Mouse (Mus musculus): ENCODE data around the gene Crocc. TPM values are rescaled to one million over a fixed set of nuclear protein-coding genes. Genes with fewer than 3 reads are reported as not detected.

Crocc gene
- total and polyA plus RNA-seq, 2 experiments from 2014 or later: 4.2 to 22.0 TPM

DNA sequence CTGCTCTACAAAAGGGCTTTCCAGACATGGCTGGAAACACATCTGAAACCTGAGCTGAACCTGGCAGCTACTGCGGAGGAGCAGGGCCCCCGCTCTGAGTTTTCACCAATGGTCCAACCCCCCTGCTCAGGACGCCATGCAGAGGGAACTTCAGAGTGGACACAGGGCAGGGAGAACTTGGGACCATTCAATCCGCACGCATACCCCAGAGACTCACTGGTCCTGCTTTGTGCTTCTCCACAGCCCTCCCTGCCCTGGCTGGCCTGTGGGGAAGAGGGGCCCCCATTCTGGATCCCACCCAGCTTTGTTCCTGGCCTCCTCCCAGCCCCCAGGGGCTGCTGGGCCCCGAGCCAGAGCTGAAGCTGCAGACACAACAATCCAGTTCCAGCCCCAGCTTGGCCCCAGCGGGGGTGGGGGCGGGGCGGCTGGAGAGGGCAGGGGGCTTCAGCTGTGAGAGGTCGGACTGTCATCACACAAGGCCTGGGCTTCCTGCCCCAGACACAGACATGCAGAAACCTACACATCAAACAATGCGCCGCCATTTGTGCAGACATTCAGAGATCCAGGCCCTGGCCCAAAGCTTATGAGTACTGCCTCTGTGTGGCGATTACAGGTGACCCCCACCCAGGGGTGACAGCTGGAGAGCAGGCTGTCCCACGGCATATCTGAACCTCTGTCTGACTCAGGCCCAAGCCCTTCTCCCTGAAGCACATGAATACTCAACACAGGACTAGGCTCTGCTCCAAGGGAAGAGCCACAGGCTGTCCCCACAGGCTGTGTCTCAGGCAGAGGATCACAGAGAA lies 39.3 kb downstream of the Crocc start:
- H3K9ac ChIP-seq (replicated peaks; ENCODE audit: low read length, poor library complexity, severe bottlenecking): no peak overlapping the region
- H3K27me3 ChIP-seq (ENCODE audit: insufficient read depth, low read length): no peaks in the 10 kb centered on the region
- H3K4me1 ChIP-seq (ENCODE audit: insufficient read depth, low read length): 0 out of 2 replicates have a peak, but pooled peaks cover 7% of the 10 kb centered on the region
- no peak overlapping the region for H3K4me3 ChIP-seq (ENCODE audit: low read depth, low read length)
- DNase-seq (ENCODE audit: low spot score): peak; percentile 81
- peak; percentile 59 for ATAC-seq (ENCODE audit: low FRiP score)
- no peak overlapping the region for H3K4me2 ChIP-seq (ENCODE audit: low read depth, low read length, poor library complexity, severe bottlenecking)
- peak overlapping the region; percentile 52 for H3K27ac ChIP-seq (ENCODE audit: low read depth, low read length)
- peaks cover 12% of the 10 kb centered on the region for H3K36me3 ChIP-seq (ENCODE audit: insufficient read depth, low read length)
- TF ChIP-seq CTCF (IDR thresholded peaks at IDR 0.05): no peak
- H3K9me3 ChIP-seq (ENCODE audit: low read length): no peaks in the 10 kb centered on the region
- 21% methylated on average over 14 of the region's 14 CpGs for WGBS

DNA sequence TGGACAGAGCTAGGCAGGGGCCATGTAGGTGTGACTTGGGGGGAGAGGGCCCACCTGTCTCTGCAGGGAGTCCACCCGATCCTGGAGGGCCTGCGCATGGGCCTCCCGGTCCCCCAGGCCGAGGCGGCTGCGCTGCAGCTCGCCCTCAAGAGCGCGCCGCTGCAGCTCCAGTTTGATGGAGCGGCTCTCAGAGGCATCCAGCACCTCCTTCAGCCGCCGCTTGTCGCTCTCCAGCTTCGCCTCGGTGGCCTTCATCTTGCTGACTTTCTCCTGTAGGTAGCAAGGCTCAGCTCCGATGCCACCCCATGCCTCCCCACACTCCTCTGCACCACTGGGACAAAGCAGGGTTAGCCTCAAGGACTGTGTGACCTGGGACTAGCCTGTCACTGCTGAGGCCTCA lies 40.1 kb downstream of the Crocc start:
- ATAC-seq (ENCODE audit: low FRiP score) (no peak), DNase-seq (ENCODE audit: low spot score) (no peak)
- H3K36me3 ChIP-seq (ENCODE audit: insufficient read depth, low read length): peaks cover 16% of the 10 kb centered on the region
- no peak overlapping the region for H3K9ac ChIP-seq (replicated peaks; ENCODE audit: low read length, poor library complexity, severe bottlenecking)
- H3K27ac ChIP-seq (ENCODE audit: low read depth, low read length): no peak overlapping the region
- H3K4me1 ChIP-seq (ENCODE audit: insufficient read depth, low read length): 0 out of 2 replicates have a peak, but pooled peaks cover 7% of the 10 kb centered on the region
- TF ChIP-seq CTCF (IDR thresholded peaks at IDR 0.05): no peak
- H3K4me2 ChIP-seq (ENCODE audit: low read depth, low read length, poor library complexity, severe bottlenecking): no peak overlapping the region
- 90% methylated on average over 17 of the region's 17 CpGs for WGBS
- H3K4me3 ChIP-seq (ENCODE audit: low read depth, low read length): no peak overlapping the region
- H3K27me3 ChIP-seq (ENCODE audit: insufficient read depth, low read length): no peaks in the 10 kb centered on the region
- no peaks in the 10 kb centered on the region for H3K9me3 ChIP-seq (ENCODE audit: low read length)

DNA sequence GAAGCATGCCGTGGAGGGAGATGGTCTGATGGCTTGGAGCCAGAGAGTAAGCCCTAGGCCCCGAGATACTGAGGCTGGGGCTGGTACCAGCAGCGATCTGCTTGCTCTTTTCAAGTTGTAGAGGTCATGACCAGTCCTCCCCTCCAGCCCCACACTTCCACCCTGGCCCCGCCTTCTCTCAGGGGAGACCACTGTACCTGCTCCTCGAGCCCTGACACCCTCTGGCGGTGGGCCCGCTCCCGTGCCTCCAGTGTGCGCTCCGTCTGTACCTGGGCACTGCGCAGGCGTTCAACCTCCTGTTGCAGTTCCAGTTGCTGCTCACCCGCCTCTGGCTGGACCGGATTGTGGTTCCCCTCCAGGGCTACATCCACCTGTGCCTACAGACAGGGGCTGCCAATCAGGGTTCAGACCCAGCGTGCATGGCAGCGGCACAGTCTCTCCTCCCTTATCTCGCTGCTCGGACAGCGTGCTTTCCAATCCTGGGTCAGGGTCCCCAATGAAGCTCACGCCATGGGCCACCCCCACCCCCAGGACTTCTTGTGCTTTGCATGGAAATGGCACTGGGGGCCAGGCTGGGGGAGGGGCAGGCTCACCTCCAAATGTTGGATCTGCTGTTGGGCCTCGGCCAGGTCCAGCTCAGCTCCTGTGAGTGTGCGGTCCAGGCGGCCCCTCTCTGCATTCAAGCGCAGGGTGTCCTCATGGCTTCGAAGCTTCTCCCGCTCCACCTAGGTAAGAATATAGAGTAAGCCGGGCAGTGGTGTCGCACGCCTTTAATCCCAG lies 42.5 kb downstream of the Crocc start:
- Histone ChIP-seq H3K27ac (ENCODE audit: low read depth, low read length) (no peak overlapping the region), H3K4me3 (ENCODE audit: low read depth, low read length) (no peak overlapping the region), H3K9ac (replicated peaks; ENCODE audit: low read length, poor library complexity, severe bottlenecking) (no peak overlapping the region), H3K9me3 (ENCODE audit: low read length) (no peaks in the 10 kb centered on the region), H3K27me3 (ENCODE audit: insufficient read depth, low read length) (no peaks in the 10 kb centered on the region), H3K36me3 (ENCODE audit: insufficient read depth, low read length) (peaks cover 32% of the 10 kb centered on the region), H3K4me1 (ENCODE audit: insufficient read depth, low read length) (0 out of 2 replicates have a peak, but pooled peaks cover 7% of the 10 kb centered on the region), H3K4me2 (ENCODE audit: low read depth, low read length, poor library complexity, severe bottlenecking) (no peak overlapping the region)
- no peak for ATAC-seq (ENCODE audit: low FRiP score)
- TF ChIP-seq CTCF (IDR thresholded peaks at IDR 0.05): no peak
- DNase-seq (ENCODE audit: low spot score): no peak
- 82% methylated on average over 29 of the region's 29 CpGs for WGBS

DNA sequence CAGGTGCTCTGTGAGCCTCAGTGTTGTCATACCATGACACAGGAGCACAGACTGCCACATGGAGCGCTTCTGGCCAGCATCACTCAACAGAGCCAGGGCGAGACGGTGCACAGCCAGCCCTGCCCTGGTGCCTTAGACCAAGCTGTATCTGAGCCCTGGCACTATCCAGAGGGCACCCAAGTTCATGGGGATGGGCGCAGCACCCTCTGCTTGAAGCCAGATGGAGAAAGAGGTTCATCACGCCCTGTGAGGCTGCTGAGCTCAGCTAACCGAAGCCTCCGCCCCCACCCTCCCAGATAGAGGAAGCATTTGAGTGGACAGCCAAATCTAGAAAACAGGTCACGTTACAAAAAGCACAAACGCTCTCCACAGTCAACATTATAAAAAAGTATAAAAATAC lies 44.0 kb downstream of the Crocc start:
- ATAC-seq (ENCODE audit: low FRiP score) (no peak), DNase-seq (ENCODE audit: low spot score) (no peak)
- Histone ChIP-seq H3K4me3 (ENCODE audit: low read depth, low read length) (no peak overlapping the region), H3K27me3 (ENCODE audit: insufficient read depth, low read length) (no peaks in the 10 kb centered on the region), H3K4me1 (ENCODE audit: insufficient read depth, low read length) (peaks cover 20% of the 10 kb centered on the region), H3K36me3 (ENCODE audit: insufficient read depth, low read length) (peaks cover 32% of the 10 kb centered on the region), H3K27ac (ENCODE audit: low read depth, low read length) (peak overlapping the region; percentile 32; the same call in 1 of the 2 replicates), H3K4me2 (ENCODE audit: low read depth, low read length, poor library complexity, severe bottlenecking) (no peak overlapping the region), H3K9me3 (ENCODE audit: low read length) (no peaks in the 10 kb centered on the region), H3K9ac (replicated peaks; ENCODE audit: low read length, poor library complexity, severe bottlenecking) (no peak overlapping the region)
- no peak for TF ChIP-seq CTCF (IDR thresholded peaks at IDR 0.05)
- 81% methylated on average over 9 of the region's 9 CpGs for WGBS

DNA sequence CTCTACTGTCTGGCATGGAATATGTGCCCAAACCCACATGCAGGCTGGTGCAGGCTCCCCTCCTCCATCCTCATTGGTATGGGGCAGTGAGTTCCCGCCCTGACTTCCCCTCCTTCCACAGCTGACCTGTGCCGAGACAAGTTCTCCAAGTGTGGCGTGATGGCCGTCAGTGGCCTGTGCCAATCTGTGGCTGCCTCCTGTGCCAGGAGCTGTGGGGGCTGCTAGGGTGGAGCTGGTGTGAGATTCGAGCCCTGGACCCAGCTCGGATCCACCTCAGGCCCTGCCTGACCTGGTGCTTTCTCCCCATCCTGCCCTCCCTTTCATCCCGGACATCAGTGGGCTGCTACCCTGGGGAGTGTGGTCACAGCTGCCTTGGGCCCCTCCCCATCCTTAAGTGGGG lies 45.0 kb downstream of the Crocc start:
- Histone ChIP-seq H3K9ac (replicated peaks; ENCODE audit: low read length, poor library complexity, severe bottlenecking) (no peak overlapping the region), H3K9me3 (ENCODE audit: low read length) (no peaks in the 10 kb centered on the region), H3K4me2 (ENCODE audit: low read depth, low read length, poor library complexity, severe bottlenecking) (no peak overlapping the region), H3K4me3 (ENCODE audit: low read depth, low read length) (no peak overlapping the region), H3K27me3 (ENCODE audit: insufficient read depth, low read length) (no peaks in the 10 kb centered on the region), H3K4me1 (ENCODE audit: insufficient read depth, low read length) (peaks cover 16% of the 10 kb centered on the region), H3K27ac (ENCODE audit: low read depth, low read length) (no peak overlapping the region), H3K36me3 (ENCODE audit: insufficient read depth, low read length) (peaks cover 32% of the 10 kb centered on the region)
- 75% methylated on average over 7 of the region's 7 CpGs for WGBS
- no peak for DNase-seq (ENCODE audit: low spot score)
- no peak for ATAC-seq (ENCODE audit: low FRiP score)
- TF ChIP-seq CTCF (IDR thresholded peaks at IDR 0.05): no peak

DNA sequence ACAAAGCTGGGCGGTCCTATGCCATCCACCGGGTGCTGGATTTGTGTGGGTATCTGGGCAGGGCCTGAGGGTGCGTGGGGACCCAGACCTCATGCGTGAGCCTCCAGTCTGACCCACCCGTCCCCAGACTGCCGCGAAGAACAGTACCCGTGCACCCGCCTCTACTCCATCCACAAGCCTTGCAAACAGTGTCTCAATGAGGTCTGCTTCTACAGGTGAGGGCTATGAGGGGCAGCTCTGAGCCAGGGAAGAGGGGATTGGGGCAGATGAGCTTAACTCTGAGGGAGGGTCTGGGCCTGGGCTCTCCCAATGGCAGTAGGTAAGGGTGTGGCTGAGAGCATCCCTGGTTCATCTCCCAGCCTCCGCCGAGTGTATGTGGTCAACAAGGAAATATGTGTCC lies 45.5 kb downstream of the Crocc start:
- H3K27me3 ChIP-seq (ENCODE audit: insufficient read depth, low read length): no peaks in the 10 kb centered on the region
- H3K4me1 ChIP-seq (ENCODE audit: insufficient read depth, low read length): peaks cover 21% of the 10 kb centered on the region
- no peak overlapping the region for H3K4me2 ChIP-seq (ENCODE audit: low read depth, low read length, poor library complexity, severe bottlenecking)
- H3K4me3 ChIP-seq (ENCODE audit: low read depth, low read length): no peak overlapping the region
- no peak overlapping the region for H3K27ac ChIP-seq (ENCODE audit: low read depth, low read length)
- no peak for TF ChIP-seq CTCF (IDR thresholded peaks at IDR 0.05)
- DNase-seq (ENCODE audit: low spot score) (no peak), ATAC-seq (ENCODE audit: low FRiP score) (no peak)
- H3K36me3 ChIP-seq (ENCODE audit: insufficient read depth, low read length): peaks cover 32% of the 10 kb centered on the region
- H3K9ac ChIP-seq (replicated peaks; ENCODE audit: low read length, poor library complexity, severe bottlenecking): no peak overlapping the region
- 89% methylated on average over 11 of the region's 11 CpGs for WGBS
- no peaks in the 10 kb centered on the region for H3K9me3 ChIP-seq (ENCODE audit: low read length)
